8 mouse cellular contexts compared by ENCODE assay signal in genomic region chr6:5382583-5383215, GRCm38 (mm10). TPM values are rescaled to one million over a fixed set of nuclear protein-coding genes. Genes with fewer than 3 reads are reported as not detected.
DNase-seq lines count a peak whose midpoint lies in the region; ATAC-seq lines count a peak whose summit lies in the region.

No protein-coding gene starts in this region.

- DNase-seq in adrenal gland, postnatal 10 days, result peak; percentile 90
- peak; percentile 92 for DNase-seq in embryo, embryonic 11 days
- peak; percentile 68 for DNase-seq in gastrocnemius, postnatal 25 days
- peak; percentile 93 for DNase-seq in intestine, embryonic 14.5 days (ENCODE audit: low spot score)
- peak; percentile 43 to 91 for DNase-seq in left cerebral cortex, adult 9 months (ENCODE audit: low spot score in 2 of 2)
- DNase-seq in right cerebral cortex, postnatal 14 days, result peak; percentile 83
- peak; percentile 75 to 85 for DNase-seq in urinary bladder, postnatal 36 days (ENCODE audit: low spot score in 2 of 2)

- under 1% methylated on average over 16 of the region's 16 CpGs for WGBS in intestine, embryonic 14.5 days

- peak overlapping the region; percentile 83 for H3K27ac ChIP-seq in intestine, embryonic 14.5 days (ENCODE audit: low read depth)

- H3K9me3 ChIP-seq in intestine, embryonic 14.5 days (ENCODE audit: control insufficient read depth, low read length), result no peaks in the 10 kb centered on the region

- no peaks in the 10 kb centered on the region for H3K36me3 ChIP-seq in intestine, embryonic 14.5 days (ENCODE audit: control insufficient read depth, insufficient read depth, low read length)

- H3K27me3 ChIP-seq in intestine, embryonic 14.5 days (replicated peaks; ENCODE audit: control insufficient read depth, insufficient read depth, low read length), result no peaks in the 10 kb centered on the region

- peaks cover 42% of the 10 kb centered on the region for H3K4me1 ChIP-seq in intestine, embryonic 14.5 days (replicated peaks; ENCODE audit: control insufficient read depth, insufficient read depth, low read length)

- peak overlapping the region; percentile 28 for H3K4me3 ChIP-seq in intestine, embryonic 14.5 days (ENCODE audit: low read depth, low read length)

- peak overlapping the region; percentile 67 for H3K4me2 ChIP-seq in intestine, embryonic 14.5 days (ENCODE audit: low read length)

- peak overlapping the region; percentile 48 for H3K9ac ChIP-seq in intestine, embryonic 14.5 days (ENCODE audit: low read length)

- ATAC-seq in intestine, embryonic 14.5 days (replicated peaks; ENCODE audit: low FRiP score, low TSS enrichment, low read depth), result no peak; the same call in 1 of the 2 replicates
- ATAC-seq in megakaryocyte, adult 5-6 weeks (ENCODE audit: poor library complexity, severe bottlenecking), result peak; percentile 87

RNA-seq across cellular contexts. Expression of gene Asb4, which starts 0.5 kb away (rescaled TPM):
- 1 to 10 TPM; 6.0 to 6.3 TPM for total RNA-seq in adrenal gland, postnatal 10 days (2021)
- 10 to 100 TPM in 1 of 2 experiments, 1 to 10 TPM in 1; 6.1 to 10.6 TPM for total RNA-seq in gastrocnemius, postnatal 25 days (2021)
- 28.5 and 32.0 TPM in 2 replicates for polyA plus RNA-seq in intestine, embryonic 14.5 days (2014; fragmentation: Nextera tagmentation; extraction: Ambion mirVana)
- total RNA-seq in megakaryocyte, adult 5-6 weeks (2015), result not detected in 2 replicates
- 0.04 TPM in 1 of 2 replicates, not detected in the other for total RNA-seq in megakaryocyte, adult 5-6 weeks (2017)

Comparison
In these comparisons a context has a peak if more than half of its experiments do, and no peak if none do; other contexts are left out.
1. RNA of gene Asb4, which starts 0.5 kb away (total RNA-seq): 6.1 to 10.6 TPM in gastrocnemius, postnatal 25 days and 6.0 to 6.3 TPM in adrenal gland, postnatal 10 days; 0.04 TPM in megakaryocyte, adult 5-6 weeks; every median in the first group is over 4 times any median in the second.
2. Peak in every context shown above with its lines, with median percentiles within 50 percentile points of each other: DNase-seq.